Mouse (Mus musculus) sigmoid colon, adult 10 weeks (tissue): ENCODE measurements around the gene Cldn7. TPM values are rescaled to one million over a fixed set of nuclear protein-coding genes. Genes with fewer than 3 reads are reported as not detected.

Source experiments
- polyA plus RNA-seq: library from polyadenylated mRNA; stranded (reverse); fragments of 350-450 nt; fragmentation: Illumina TruSeq; extraction: RNeasy Lipid Tissue Mini Kit (QIAGEN cat#74804); gene quantifications from one replicate; pipeline ENCODE4 v1.2.3, GENCODE M21; 2014; ENCODE audit warnings: low read depth, low replicate concordance

The Cldn7 gene
- 214 TPM for polyA plus RNA-seq

GRCm38 (mm10) chr11:69964650-69965270 is at the start of gene Cldn7:
Gene Cldn7, plus strand, starts transcription at chr11:69964779.

GRCm38 (mm10) chr11:69921114-69922011 is 43.2 kb upstream of the Cldn7 start, which contains the start of gene Eif5a:
Gene Eif5a, minus strand, starts transcription at chr11:69921958.

GRCm38 (mm10) chr11:69935137-69935879 is 29.3 kb upstream of the Cldn7 start, which contains the start of gene Ybx2:
Gene Ybx2, plus strand, starts transcription at chr11:69935796.

GRCm38 (mm10) chr11:69948066-69948762 is 16.4 kb upstream of the Cldn7 start, which contains the start of gene Slc2a4:
Gene Slc2a4, minus strand, starts transcription at chr11:69948188.

GRCm38 (mm10) chr11:69981141-69981762 is 16.7 kb downstream of the Cldn7 start, which contains the start of gene Ctdnep1:
Gene Ctdnep1, plus strand, starts transcription at chr11:69981156.

GRCm38 (mm10) chr11:69982225-69982624 is 17.6 kb downstream of the Cldn7 start, which contains the start of gene Elp5:
Gene Elp5, minus strand, starts transcription at chr11:69982517.

GRCm38 (mm10) chr11:69990850-69991691 is 26.5 kb downstream of the Cldn7 start, which contains the start of gene Gabarap:
Gene Gabarap, plus strand, starts transcription at chr11:69991143.

GRCm38 (mm10) chr11:69995391-69995960 is 30.9 kb downstream of the Cldn7 start, which contains the start of gene Phf23:
Gene Phf23, plus strand, starts transcription at chr11:69995777.

GRCm38 (mm10) chr11:70000396-70000898 is 35.9 kb downstream of the Cldn7 start, which contains the start of gene Dvl2:
Gene Dvl2, plus strand, starts transcription at chr11:70000595.

GRCm38 (mm10) chr11:70014880-70015558 is 50.4 kb downstream of the Cldn7 start, which contains the start of gene Acadvl:
Gene Acadvl, minus strand, starts transcription at chr11:70015411.

GRCm38 (mm10) chr11:70016669-70017068 is 52.1 kb downstream of the Cldn7 start, which contains the start of gene Dlg4:
Gene Dlg4, plus strand, starts transcription at chr11:70016942.

Other genes with a start within 250 kb of the Cldn7 start
- gene Polr2a, start 206.1 kb upstream of the Cldn7 start, polyA plus RNA-seq = 25.7 TPM
- gene Slc35g3, start 202.8 kb upstream of the Cldn7 start, polyA plus RNA-seq = not detected
- 17.7 TPM for gene Zbtb4, start 198.9 kb upstream of the Cldn7 start, polyA plus RNA-seq
- 4.0 TPM for gene Chrnb1, start 168.8 kb upstream of the Cldn7 start, polyA plus RNA-seq
- gene Fgf11, start 162.9 kb upstream of the Cldn7 start, polyA plus RNA-seq = 9.5 TPM
- gene Tmem102, start 159.2 kb upstream of the Cldn7 start, polyA plus RNA-seq = 11.7 TPM
- gene Gm39566, start 149.5 kb upstream of the Cldn7 start, polyA plus RNA-seq = not detected
- gene Spem2, start 146.3 kb upstream of the Cldn7 start, polyA plus RNA-seq = not detected
- gene Spem1, start 142.6 kb upstream of the Cldn7 start, polyA plus RNA-seq = not detected
- gene Nlgn2, start 127.0 kb upstream of the Cldn7 start, polyA plus RNA-seq = 0.88 TPM
- gene Tmem256, start 126.3 kb upstream of the Cldn7 start, polyA plus RNA-seq = 18.5 TPM
- 0.98 TPM for gene Plscr3, start 118.4 kb upstream of the Cldn7 start, polyA plus RNA-seq
- gene Tnk1, start 106.0 kb upstream of the Cldn7 start, polyA plus RNA-seq = 5.4 TPM
- gene Tmem95, start 86.8 kb upstream of the Cldn7 start, polyA plus RNA-seq = not detected
- 2.9 TPM for gene Kctd11, start 83.4 kb upstream of the Cldn7 start, polyA plus RNA-seq
- 0.57 TPM for gene Acap1, start 69.2 kb upstream of the Cldn7 start, polyA plus RNA-seq
- 3.7 TPM for gene 2810408A11Rik, start 63.8 kb upstream of the Cldn7 start, polyA plus RNA-seq
- gene Neurl4, start 63.7 kb upstream of the Cldn7 start, polyA plus RNA-seq = 2.6 TPM
- gene Gps2, start 50.9 kb upstream of the Cldn7 start, polyA plus RNA-seq = 18.3 TPM
- gene Eif5a, start 42.8 kb upstream of the Cldn7 start, polyA plus RNA-seq = 144 TPM
- 22.3 TPM for gene Ybx2, start 29.0 kb upstream of the Cldn7 start, polyA plus RNA-seq
- 0.98 TPM for gene Slc2a4, start 16.6 kb upstream of the Cldn7 start, polyA plus RNA-seq
- gene Ctdnep1, start 16.4 kb downstream of the Cldn7 start, polyA plus RNA-seq = 55.0 TPM
- gene Elp5, start 17.7 kb downstream of the Cldn7 start, polyA plus RNA-seq = 5.0 TPM
- 508 TPM for gene Gabarap, start 26.4 kb downstream of the Cldn7 start, polyA plus RNA-seq
- 22.4 TPM for gene Phf23, start 31.0 kb downstream of the Cldn7 start, polyA plus RNA-seq
- gene Dvl2, start 35.8 kb downstream of the Cldn7 start, polyA plus RNA-seq = 0.63 TPM
- gene Acadvl, start 50.6 kb downstream of the Cldn7 start, polyA plus RNA-seq = 9.9 TPM
- 1.0 TPM for gene Dlg4, start 52.2 kb downstream of the Cldn7 start, polyA plus RNA-seq
- gene Asgr1, start 89.3 kb downstream of the Cldn7 start, polyA plus RNA-seq = not detected
- gene Asgr2, start 127.9 kb downstream of the Cldn7 start, polyA plus RNA-seq = not detected
- gene Mgl2, start 165.6 kb downstream of the Cldn7 start, polyA plus RNA-seq = 5.0 TPM
- gene Clec10a, start 191.4 kb downstream of the Cldn7 start, polyA plus RNA-seq = 3.1 TPM
- 0.69 TPM for gene Slc16a11, start 248.0 kb downstream of the Cldn7 start, polyA plus RNA-seq